Mouse (Mus musculus): ENCODE results near the gene Thbs2. TPM values are rescaled to one million over a fixed set of nuclear protein-coding genes. Genes with fewer than 3 reads are reported as not detected.

Thbs2 gene
- total RNA-seq (2015; ENCODE audit: low replicate concordance) (not detected in 2 replicates), total RNA-seq (2017; ENCODE audit: low replicate concordance) (1.3 TPM in 1 of 2 replicates, not detected in the other)

GRCm38 (mm10) chr17:14693994-14694374 is at the start of gene Thbs2:
TSS of gene Thbs2 (minus strand) at chr17:14694235.
- ATAC-seq (replicated peaks; ENCODE audit: low FRiP score, poor library complexity, severe bottlenecking), result no peak

GRCm38 (mm10) chr17:14735493-14736004 is 41.5 kb upstream of the Thbs2 start:
- ATAC-seq (replicated peaks; ENCODE audit: low FRiP score, poor library complexity, severe bottlenecking), result no peak

GRCm38 (mm10) chr17:14734380-14734779 is 40.3 kb upstream of the Thbs2 start:
- no peak for ATAC-seq (replicated peaks; ENCODE audit: low FRiP score, poor library complexity, severe bottlenecking)

GRCm38 (mm10) chr17:14733941-14734340 is 39.9 kb upstream of the Thbs2 start:
- no peak for ATAC-seq (replicated peaks; ENCODE audit: low FRiP score, poor library complexity, severe bottlenecking)

GRCm38 (mm10) chr17:14733027-14733426 is 39.0 kb upstream of the Thbs2 start:
- no peak for ATAC-seq (replicated peaks; ENCODE audit: low FRiP score, poor library complexity, severe bottlenecking)

GRCm38 (mm10) chr17:14730629-14731028 is 36.6 kb upstream of the Thbs2 start:
- no peak for ATAC-seq (replicated peaks; ENCODE audit: low FRiP score, poor library complexity, severe bottlenecking)

- ATAC-seq (replicated peaks; ENCODE audit: low FRiP score, poor library complexity, severe bottlenecking), result no peak
Observed at GRCm38 (mm10) chr17:14727481-14727880, 33.4 kb upstream of the Thbs2 start.

- ATAC-seq (replicated peaks; ENCODE audit: low FRiP score, poor library complexity, severe bottlenecking), result no peak
Observed at GRCm38 (mm10) chr17:14724786-14725185, 30.8 kb upstream of the Thbs2 start.

GRCm38 (mm10) chr17:14721325-14721724 is 27.3 kb upstream of the Thbs2 start:
- no peak for ATAC-seq (replicated peaks; ENCODE audit: low FRiP score, poor library complexity, severe bottlenecking)

- no peak for ATAC-seq (replicated peaks; ENCODE audit: low FRiP score, poor library complexity, severe bottlenecking)
Observed at GRCm38 (mm10) chr17:14720912-14721311, 26.9 kb upstream of the Thbs2 start.

GRCm38 (mm10) chr17:14720227-14720626 is 26.2 kb upstream of the Thbs2 start:
- ATAC-seq (replicated peaks; ENCODE audit: low FRiP score, poor library complexity, severe bottlenecking), result no peak

GRCm38 (mm10) chr17:14718801-14719200 is 24.8 kb upstream of the Thbs2 start:
- no peak for ATAC-seq (replicated peaks; ENCODE audit: low FRiP score, poor library complexity, severe bottlenecking)

GRCm38 (mm10) chr17:14714782-14715181 is 20.7 kb upstream of the Thbs2 start:
- ATAC-seq (replicated peaks; ENCODE audit: low FRiP score, poor library complexity, severe bottlenecking), result no peak

- ATAC-seq (replicated peaks; ENCODE audit: low FRiP score, poor library complexity, severe bottlenecking), result no peak
Observed at GRCm38 (mm10) chr17:14714374-14714773, 20.3 kb upstream of the Thbs2 start.

GRCm38 (mm10) chr17:14711784-14712183 is 17.7 kb upstream of the Thbs2 start:
- no peak for ATAC-seq (replicated peaks; ENCODE audit: low FRiP score, poor library complexity, severe bottlenecking)

- ATAC-seq (replicated peaks; ENCODE audit: low FRiP score, poor library complexity, severe bottlenecking), result no peak
Observed at GRCm38 (mm10) chr17:14711032-14711431, 17.0 kb upstream of the Thbs2 start.

- no peak for ATAC-seq (replicated peaks; ENCODE audit: low FRiP score, poor library complexity, severe bottlenecking)
Observed at GRCm38 (mm10) chr17:14706066-14706465, 12.0 kb upstream of the Thbs2 start.

GRCm38 (mm10) chr17:14705466-14705865 is 11.4 kb upstream of the Thbs2 start:
- no peak for ATAC-seq (replicated peaks; ENCODE audit: low FRiP score, poor library complexity, severe bottlenecking)

GRCm38 (mm10) chr17:14703771-14704170 is 9.7 kb upstream of the Thbs2 start:
- no peak for ATAC-seq (replicated peaks; ENCODE audit: low FRiP score, poor library complexity, severe bottlenecking)

GRCm38 (mm10) chr17:14703268-14703667 is 9.2 kb upstream of the Thbs2 start:
- ATAC-seq (replicated peaks; ENCODE audit: low FRiP score, poor library complexity, severe bottlenecking), result no peak

GRCm38 (mm10) chr17:14702701-14703100 is 8.7 kb upstream of the Thbs2 start:
- no peak for ATAC-seq (replicated peaks; ENCODE audit: low FRiP score, poor library complexity, severe bottlenecking)

- ATAC-seq (replicated peaks; ENCODE audit: low FRiP score, poor library complexity, severe bottlenecking), result no peak
Observed at GRCm38 (mm10) chr17:14701891-14702290, 7.9 kb upstream of the Thbs2 start.

Measured in erythroid progenitor cell, adult 5-6 weeks (primary cell).